Mouse (Mus musculus) urinary bladder, postnatal 4 days (tissue): ENCODE data around the gene Fan1.

Source experiments
- DNase-seq, 2 experiments: peaks; one replicate each; pipeline ENCODE4 v3.0.0; 2021 to 2022; ENCODE audit warnings: low spot score in 2 of 2

The Fan1 gene

DNA sequence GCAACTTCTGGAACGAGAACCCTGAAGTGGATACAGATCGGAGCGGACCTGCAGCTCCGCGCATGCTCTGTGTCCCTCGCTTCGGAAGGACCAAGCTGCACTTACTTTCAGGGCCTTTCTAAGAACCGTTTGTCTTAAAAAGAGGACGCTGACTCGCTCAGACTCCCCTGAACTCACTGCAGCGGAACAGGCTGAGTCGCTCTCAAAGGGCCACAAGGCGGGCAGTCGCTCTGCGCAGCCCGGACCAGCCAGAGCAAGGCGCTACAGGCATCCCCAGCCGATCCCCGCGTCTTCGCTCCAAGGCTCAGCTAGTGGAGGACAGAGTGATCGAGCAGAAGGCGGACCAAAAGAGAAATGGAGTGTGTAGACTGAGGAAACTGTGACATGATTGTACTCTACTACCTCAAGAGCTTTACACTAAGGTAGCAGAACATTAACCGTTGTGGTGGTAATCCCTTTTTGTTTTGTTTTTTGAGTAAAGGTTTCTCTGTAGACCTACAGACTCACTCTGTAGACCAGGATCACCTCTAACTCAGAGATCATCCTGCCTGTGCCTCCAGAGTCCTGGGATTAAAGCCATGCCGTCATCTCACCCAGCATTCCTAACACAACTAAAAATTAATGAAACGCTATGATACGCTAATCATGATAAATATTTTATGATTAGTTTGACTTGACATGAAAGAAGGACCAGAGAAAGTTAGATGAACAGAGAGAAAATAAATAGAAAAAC is at the start of gene Fan1:
Gene Fan1 (minus strand): TSS at position 266 of the 733 bp plus-strand sequence.
- peak; percentile 81 to 82 for DNase-seq

DNA sequence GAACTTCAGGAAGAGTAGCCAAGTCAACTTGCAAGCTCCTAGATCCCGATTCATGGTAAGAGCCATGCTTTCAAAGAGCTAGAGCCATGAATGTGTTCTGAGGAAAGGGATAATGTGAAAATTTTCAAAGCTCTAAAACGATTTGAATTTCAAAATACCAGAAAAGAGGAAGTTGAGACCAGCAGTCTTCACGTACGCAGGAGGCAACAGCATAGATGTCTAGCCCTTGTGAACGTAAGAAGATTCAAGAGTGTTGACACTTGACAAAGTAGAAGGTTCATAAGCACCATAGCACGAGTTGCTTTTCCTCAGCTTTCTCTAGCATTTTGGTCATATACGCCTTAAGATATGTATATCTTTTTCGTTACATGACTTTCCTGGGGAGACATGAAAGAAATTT is 30.1 kb upstream of the Fan1 start:
- no peak for DNase-seq

DNA sequence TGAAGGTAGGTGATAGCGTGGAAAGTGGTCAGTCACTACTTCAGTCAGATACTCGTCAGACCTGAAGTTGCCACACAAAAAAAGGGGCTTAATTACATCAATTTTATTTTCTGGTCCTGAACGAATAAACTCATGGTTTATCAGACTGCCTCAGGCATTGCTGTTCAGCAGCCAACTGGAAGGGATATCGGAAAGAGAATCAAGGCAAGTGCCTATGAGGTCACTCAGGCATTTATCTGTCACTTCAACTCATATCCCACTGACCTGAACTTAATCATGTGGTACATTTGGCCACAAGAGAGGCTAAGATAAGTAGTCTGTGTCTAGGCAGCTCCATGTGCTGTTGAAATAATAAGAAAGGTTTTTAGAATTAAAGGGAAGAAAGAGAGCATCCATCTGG is 28.6 kb upstream of the Fan1 start:
- DNase-seq = no peak

DNA sequence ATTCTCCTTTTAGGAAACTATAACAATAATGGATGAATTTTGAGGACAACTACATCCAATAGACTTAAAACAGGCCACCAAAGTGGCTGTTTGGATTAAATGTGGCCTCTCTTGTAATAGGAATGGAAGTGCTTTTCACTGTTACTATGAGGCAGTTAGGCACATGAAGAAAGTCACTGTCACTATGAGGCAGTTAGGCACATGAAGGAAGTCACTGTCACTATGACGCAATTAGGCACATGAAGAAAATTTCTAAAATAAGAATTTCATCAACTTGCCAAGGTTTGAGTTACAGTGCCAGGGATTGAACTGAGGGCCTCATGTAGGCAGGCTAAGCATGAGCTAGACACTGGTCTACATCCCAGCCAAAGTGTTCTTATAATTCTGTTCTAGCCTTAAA is 26.8 kb upstream of the Fan1 start:
- DNase-seq = no peak

DNA sequence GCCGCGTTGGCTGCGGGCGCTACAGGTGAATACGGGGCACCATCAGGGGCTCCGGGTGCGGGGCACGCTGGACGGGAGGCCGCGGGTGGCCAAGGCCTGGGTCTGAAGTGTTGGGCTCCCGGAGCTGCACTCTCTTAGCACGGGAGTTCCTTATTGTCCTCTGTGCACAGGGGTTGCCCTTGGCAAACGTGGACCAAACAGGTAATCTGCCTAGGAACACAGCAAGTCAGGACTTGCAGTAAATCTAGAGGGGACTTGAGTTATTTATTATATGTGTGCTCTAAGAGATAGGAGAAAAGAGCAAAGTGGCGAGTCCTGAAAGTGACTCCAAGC is 18.9 kb upstream of the Fan1 start:
- no peak for DNase-seq

DNA sequence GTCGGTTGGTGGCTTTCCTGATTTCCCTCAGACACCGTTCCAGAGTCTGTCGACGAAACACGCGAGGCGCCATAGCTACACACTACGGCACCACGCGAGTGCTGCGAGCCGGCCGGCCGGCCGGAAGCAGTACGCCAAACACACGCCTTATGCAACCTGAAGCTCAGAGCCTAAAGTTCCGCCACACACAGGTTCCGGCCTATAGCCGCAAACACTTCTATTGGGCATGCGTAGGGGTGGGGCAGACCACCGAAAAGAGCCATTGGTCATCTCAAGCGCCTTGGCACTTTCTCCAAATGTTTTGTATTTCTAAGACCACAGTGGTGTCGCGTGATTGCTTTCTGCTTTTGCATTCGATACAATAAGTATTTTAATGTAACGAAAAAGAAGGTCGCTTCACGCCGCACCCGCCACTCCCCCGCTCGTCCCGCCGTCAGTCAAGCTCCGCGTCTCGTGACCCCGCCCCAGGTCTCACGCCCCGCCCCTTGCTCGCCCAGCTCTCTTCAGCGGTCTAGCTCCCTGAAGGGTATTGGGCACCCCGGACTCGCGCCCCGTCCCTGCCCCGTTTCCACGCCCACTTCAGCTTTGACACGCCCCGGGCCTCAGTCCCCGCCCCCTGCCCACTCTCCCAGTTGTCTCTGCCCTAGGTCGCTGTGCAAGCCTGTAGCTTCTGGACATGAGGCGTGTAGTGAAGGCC is 18.4 kb upstream of the Fan1 start, which contains the start of the genes Mphosph10 and Mcee:
Gene Mphosph10 (minus strand): TSS at position 147 of the 697 bp plus-strand sequence.
Gene Mcee (plus strand): TSS at position 486 of the 697 bp plus-strand sequence.
- DNase-seq = peak; percentile 96 to 99

DNA sequence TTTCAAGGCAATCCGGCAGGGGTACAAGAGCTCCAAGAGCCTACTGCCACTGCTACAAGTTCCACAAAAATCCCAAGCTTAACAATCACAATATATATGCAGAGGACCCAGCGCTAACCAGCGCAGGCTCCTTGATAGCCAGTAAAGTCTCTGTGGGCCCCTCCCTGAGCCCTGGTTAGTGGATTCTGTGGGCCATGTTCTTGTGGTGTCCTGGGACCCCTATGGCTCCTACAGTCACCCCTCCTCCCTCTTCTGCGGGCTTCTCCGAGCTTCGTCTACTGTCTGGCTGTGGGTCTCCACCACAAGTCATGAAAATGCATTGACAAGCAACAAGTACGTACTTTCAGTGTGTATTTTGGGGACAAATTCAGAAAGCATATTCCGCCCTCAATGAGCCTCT is 17.6 kb upstream of the Fan1 start:
- no peak for DNase-seq

DNA sequence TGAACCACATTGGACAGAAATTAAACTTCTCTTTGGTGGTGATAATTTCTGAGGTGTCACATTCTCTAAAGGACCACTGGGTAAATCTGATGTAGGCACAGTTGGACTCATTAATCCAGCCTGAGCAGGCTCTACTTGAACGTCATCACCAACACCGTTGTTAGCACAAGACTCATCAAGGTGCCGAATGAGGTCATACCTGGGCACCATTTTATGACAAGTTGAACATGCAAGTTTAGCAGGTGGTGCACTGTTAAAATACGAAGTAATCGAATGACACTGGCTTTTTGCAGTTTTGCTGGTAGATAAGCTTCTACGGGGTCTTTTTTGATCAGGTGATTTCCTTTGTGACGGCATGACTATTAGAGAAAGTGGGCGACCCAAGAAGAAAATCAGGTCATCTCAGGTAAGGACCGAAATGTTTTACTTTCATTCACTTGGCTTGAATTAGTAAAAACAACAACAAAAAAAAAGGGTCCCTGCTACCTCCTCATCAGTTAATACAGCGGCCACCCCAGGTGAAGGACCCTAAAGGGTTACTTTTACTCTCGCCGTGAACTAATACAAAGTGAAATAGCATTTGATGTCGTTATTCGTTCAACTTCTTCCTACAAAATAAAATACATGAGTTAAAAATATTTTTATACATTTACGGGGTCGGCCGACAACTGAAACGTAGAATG is 607 bp downstream of the Fan1 start:
- no peak for DNase-seq

DNA sequence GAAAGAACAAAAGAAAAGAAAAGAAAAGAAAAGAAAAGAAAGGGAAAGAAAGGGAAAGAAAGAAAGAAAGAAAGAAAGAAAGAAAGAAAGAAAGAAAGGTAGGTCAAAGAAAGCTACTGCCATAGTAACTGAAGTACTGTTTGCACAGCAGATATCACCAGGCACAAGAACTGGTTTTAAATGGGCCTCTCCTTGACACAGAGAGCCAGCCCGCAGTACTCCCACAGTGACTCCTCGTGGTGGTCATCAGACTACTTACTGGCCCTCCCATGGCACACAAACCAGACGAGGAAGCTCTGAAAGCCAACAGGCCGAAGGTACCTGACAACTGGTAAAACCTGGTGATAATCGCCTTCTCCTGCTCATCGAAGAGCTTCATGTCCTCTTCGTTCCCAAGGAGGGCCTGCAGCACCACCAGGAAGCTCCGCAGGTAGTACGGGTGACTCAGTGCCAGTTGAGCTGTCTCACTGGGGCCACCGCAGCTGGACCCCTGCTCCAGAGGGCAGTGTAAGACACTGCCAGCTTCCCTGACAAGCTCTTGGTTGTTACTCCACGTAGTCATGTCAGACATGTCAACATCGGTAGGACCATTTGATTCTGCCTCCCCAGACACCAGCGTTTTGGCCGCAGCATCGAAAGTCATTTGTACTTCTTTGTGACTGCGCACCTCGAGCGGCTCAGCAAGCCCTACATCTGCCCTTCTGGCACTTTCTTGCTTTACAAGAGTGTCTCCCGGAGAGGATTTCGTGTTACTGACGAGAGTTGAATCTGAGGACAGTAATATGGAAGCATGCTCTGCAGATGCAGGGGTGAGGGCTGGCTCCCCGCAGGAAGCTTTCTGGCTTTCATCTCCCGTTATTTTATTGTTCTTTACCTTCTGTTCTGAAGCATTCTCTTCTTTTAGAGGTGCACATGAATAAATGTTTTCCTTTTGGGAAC is 1.7 kb downstream of the Fan1 start:
- no peak for DNase-seq

DNA sequence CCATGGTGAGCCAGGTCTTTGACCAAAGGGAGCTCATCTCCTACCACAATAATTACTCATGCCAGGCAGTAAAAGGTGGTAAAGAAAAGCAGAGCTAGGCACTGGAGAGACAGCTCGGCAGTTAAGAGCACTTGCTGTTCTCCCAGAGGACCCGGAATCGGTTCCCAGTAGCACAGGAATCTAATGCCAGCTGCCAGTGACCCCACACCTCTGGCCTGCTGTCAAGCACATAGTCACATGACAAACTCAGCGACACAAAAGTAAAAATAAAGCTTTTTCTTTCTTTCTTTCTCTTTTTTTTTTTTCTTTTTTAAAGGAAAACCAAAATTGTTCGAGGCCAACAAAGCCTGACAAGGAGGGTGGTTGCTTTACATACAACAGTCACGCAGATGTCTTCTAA is 4.1 kb downstream of the Fan1 start:
- no peak for DNase-seq

DNA sequence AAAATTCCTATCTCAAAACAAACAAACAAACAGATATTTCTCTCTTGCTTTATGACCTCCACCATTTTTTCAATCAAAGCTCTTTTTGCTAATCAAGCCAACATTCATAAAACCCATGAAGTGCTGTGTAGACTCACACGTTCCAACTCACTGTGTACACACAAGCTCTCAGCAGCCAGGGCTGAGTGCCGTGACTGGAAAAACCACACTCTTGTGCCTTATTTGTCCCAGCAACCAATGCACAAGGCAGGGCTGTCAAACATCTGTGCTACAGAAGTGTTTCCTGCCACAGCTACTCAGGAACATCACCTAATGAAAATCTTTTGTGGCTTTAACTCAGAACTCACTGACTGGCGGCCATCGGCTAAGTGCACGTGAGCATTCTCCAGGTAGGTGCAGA is 8.0 kb downstream of the Fan1 start:
- DNase-seq = no peak

DNA sequence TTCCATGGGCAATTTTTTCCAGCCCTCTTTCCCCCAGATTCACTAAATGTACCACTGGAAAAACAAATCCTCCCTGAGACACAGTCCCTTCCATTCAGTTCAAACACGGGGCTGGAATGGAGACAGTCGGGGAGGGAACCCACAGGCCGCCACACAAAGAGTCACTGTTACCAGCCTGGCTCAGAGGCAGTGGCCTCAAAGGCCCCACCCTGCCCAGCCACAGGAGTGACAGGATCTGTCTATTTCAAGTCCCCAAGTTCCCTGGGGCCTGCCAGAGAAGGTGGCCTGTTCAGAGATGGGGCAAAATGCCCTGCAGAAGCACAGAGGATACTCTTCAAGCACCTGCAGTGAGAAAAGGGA is 13.3 kb downstream of the Fan1 start:
- DNase-seq = no peak

DNA sequence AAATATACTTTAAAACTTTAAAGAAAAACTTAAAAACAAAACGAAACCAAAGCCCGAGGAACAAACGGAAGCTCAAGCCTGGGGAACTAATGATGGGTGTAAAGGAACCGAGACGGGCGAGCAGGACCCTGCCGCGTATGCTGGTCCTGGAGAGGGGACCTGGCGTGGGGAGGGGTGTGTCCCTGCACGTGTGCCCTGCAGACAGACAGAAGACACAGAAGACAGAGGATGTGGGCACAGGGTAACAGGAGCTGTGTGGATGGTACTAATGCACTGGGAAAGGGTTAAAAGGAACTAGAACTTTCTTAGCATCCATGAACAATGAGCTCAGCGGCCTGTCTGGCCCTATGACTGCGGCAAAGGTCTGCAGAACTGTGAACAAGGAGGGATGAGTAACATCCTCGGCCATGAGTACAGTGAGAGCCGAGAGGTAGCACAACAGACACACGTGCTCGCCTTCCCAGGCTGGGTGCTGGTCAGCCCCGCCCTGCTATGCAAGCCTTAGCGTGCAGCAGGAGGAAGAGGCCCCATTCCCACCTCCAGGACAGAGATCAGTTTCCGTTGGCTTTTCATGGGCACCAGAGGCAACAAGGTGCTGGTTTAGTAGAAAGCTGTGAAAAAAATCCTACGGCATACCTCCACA is 13.8 kb downstream of the Fan1 start:
- DNase-seq = no peak

DNA sequence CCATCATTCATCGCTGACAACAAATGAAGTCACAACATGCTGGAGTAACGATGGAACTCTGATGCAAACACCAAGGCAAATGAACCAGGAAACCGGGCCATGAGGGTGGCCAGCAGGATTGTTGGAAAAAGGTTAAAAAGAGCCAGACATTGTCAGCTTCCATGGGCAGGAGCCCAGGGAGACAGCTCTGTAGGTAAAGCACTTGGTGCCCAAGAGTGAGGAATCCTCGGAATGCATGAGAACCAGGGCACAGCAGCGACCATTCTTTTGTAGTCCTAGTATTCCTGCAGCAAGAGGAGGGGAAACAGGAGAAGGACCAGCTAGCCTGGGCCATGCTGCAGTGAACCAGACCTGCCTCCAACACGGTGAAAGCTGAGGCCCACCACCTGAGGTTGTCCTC is 15.2 kb downstream of the Fan1 start:
- no peak for DNase-seq

DNA sequence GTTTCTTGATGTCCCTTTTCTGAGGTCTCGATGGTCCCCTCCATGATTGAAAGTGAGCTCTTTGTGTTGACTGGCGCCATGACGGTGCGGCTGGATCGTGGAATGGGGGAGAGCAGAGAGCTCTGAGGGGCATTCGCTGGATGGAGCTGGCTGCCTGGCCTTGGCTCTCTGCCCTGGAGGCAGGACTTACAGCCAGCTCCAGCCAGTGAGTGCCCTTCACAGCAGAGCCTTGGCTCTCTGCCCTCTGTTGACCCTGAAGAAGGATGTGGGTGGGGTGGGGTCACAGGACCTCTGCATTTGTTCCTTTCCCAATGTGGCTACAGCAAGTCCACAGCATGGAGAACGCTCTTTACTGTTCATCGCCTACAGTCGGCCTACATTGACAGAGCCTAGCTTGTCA is 16.5 kb downstream of the Fan1 start:
- peak in 1 of 2 experiments; percentile 43 for DNase-seq

DNA sequence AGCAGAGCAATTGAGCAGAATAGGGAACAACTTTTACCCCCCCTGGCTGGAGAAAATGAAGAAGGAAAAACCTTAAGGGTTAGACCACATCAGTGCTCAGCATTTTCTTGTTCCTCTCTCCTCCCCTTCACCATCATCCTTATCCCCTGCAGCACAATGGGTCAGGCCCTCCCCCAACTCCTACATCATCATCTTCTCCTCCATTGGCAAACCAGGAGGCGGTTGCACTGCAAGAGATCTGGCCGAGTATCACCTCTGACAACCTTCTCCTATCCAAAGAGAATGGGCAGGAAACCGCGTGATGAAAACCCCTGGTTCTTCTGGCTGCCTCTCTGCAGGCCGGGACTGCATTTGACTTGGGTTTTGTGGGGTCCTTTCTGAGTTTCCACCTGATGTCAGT is 17.2 kb downstream of the Fan1 start:
- DNase-seq = no peak

DNA sequence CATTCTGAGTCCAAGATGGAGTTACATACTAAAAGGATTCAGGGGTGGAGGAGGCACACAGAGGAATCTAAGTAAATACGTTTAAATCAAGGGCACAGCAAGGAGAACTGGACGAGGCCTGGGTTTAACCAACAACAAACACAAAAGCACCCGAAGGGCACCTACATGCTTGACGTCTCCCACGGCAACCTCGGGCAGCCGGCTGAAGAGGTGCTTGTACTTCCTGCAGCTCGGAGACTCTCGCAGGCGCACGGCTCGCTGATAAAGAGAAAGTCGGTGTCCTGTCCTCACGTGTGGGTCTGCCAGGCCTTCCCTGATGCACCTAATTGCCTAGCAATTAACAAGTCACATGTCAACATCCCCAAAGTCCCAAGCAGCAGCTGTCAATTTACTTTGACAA is 19.7 kb downstream of the Fan1 start:
- DNase-seq = no peak

DNA sequence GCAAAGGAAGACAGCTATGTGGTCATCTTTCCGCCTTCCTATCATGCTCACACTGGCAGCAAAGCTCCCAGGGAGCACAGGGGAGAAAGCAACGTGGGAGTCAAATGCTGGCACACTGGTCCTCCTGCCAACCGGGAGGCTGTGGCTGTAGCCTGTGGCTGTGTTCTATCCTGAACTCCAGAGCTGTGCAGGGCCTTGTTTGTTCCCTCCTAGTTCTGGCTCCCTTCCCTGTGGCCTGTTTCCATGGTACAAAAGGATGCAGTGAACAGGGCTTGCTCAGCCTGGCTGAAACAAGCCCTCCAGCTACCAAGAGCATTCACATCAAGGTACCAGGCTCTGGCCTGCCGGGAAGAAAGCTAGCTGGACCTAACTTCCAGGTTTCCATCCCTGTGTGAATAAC is 22.8 kb downstream of the Fan1 start:
- DNase-seq = no peak

DNA sequence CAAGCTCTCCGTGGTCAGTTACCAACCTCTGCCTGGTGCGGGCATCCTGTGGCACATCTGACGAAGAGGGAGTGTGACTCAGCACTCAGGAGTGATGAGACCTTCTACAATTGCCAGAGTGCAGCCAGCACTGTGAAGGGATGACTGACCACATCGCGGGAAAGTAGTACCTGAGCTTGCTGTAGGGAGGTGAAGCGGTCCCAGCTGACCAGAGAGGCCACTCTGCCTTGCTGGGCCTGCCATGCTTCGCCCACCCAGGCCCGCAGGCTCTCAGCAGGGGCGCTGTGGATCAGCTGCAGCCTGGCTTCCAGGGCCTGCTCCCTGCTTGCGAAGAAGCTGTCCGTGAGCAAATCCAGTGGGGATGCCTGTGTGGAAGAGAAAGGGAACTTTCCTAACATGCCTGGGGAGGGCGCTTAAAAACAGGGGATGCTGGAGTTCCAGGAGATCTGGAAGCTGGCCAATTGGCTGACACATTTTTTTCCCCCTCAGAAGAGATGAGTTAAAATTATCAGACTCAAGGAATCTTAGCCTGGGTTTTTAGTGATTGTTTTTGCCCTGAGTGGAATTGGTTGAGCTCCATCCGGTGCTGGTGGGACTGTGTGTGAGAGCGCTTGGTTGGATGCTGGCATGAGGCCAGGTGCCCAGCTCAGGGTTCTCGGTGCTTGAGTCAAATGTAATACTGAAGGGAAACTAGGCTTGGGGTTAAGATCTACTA is 24.6 kb downstream of the Fan1 start:
- DNase-seq = no peak

DNA sequence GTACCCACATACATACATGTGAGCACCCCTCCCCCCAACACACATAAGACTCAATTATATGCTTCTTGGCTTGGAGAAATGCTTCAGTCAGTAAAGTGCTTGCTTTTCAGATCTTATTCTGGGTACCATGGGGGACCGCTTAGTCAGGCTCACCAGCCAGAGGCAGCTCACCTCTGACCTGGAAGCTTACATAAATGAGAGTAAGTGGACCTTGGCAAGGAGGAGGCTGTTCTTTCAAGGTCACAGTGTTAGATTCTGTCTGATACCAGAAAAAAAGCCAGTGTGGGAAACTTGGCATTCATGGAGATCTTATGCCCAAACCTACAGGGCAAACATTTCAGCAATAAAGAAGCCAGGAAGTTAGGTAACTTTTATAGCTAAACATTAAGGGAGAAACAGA is 26.1 kb downstream of the Fan1 start:
- no peak for DNase-seq

DNA sequence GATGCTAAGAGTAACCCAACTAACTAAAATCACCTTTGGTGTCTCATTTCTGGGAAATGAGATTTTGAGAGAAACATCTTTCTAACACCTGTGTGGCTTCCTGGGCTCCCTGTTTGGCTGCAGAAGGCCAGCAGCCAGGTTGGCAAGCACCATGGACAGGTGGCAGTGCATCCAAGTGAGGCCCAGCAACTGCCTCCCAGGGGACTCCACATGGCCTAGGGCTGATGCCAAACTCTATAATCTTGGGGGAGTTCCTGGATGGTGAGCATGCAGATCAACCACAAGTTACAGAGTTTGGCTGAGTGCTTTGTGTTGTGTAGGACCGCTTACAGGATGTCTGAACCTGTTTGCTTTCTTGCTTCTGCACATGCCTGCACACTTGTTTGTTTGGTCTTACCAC is 41.2 kb downstream of the Fan1 start:
- no peak for DNase-seq
